ENCODE assay signal across 9 mouse cellular contexts in the genomic region with DNA sequence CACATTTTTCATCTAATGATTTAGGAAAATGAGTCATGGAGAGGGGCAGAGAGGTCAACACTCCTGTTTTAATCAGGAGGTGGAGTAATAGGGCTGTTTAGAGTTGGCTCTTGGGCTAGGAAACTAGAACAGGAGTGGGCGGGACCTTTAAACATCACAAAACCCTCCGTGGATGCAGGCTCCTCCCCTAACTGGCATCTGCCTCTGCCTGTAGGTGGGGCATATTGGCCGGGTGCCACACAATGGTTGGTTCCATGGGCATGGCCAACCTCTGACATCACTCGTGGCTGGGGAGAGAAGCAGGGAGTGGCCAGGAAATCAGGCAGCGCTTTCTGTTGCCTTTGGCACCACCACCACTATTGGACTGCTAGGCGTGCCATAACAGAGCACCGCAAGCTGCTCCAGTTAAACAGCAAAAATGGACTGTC.
DNase-seq lines count a peak whose midpoint lies in the region; ATAC-seq and TF ChIP-seq lines count a peak whose summit lies in the region.
"Had no signal": no experiment of that assay in that cellular context is flagged by ENCODE, and none has a peak within 500 bp of the region (broad histone marks: within the 10 kb centered on the region; RNA-seq: fewer than 3 reads in every experiment).

No protein-coding gene starts in this region.

- H3K27me3 ChIP-seq in heart, embryonic 11.5 days (ENCODE audit: control insufficient read depth, insufficient read depth, low read length) = 0 out of 2 replicates have a peak, but pooled peaks cover 5% of the 10 kb centered on the region
- no peaks in the 10 kb centered on the region for H3K27me3 ChIP-seq in kidney, adult 2 months (replicated peaks; ENCODE audit: control insufficient read depth, insufficient read depth, low read length)
- no peaks in the 10 kb centered on the region for H3K27me3 ChIP-seq in hindbrain, embryonic 11.5 days (ENCODE audit: control insufficient read depth, insufficient read depth, low read length)
- H3K27me3 ChIP-seq: hindbrain, embryonic 15.5 days had no signal

- 0 out of 2 replicates have a peak, but pooled peaks cover 4% of the 10 kb centered on the region for H3K4me1 ChIP-seq in heart, embryonic 11.5 days (ENCODE audit: control insufficient read depth, insufficient read depth, low read length)
- peaks cover 4% of the 10 kb centered on the region for H3K4me1 ChIP-seq in kidney, adult 2 months (ENCODE audit: control insufficient read depth, insufficient read depth, low read length)
- H3K4me1 ChIP-seq in hindbrain, embryonic 11.5 days (replicated peaks; ENCODE audit: control insufficient read depth, insufficient read depth, low read length) = no peaks in the 10 kb centered on the region
- H3K4me1 ChIP-seq: hindbrain, embryonic 15.5 days had no signal

- no peak overlapping the region for H3K9ac ChIP-seq in heart, embryonic 11.5 days (ENCODE audit: low read depth, low read length)
- H3K9ac ChIP-seq in hindbrain, embryonic 11.5 days (ENCODE audit: low read depth, low read length) = no peak overlapping the region
- H3K9ac ChIP-seq: hindbrain, embryonic 15.5 days had no signal

- H3K4me2 ChIP-seq in heart, embryonic 11.5 days = no peak overlapping the region
- H3K4me2 ChIP-seq in hindbrain, embryonic 11.5 days (replicated peaks; ENCODE audit: low read depth, low read length) = no peak overlapping the region
- H3K4me2 ChIP-seq: hindbrain, embryonic 15.5 days had no signal

- peak; percentile 83 to 88 for DNase-seq in heart, adult 18-20 months
- peak; percentile 53 for DNase-seq in CD4-positive, CD25-positive, alpha-beta regulatory T cell, adult 2 months (ENCODE audit: low read depth, low spot score)
- DNase-seq in adrenal gland, postnatal 36 days = peak; percentile 81 to 84
- peak; percentile 80 for DNase-seq in kidney, adult 2 months
- no peak for DNase-seq in thymus, postnatal 0 days (ENCODE audit: low spot score)
- no peak for DNase-seq in hindbrain, embryonic 11.5 days (ENCODE audit: low spot score)

- no peak for TF ChIP-seq POLR2A in kidney, adult 2 months (IDR thresholded peaks at IDR 0.05; ENCODE audit: low read depth, low read length)

- H3K27ac ChIP-seq in heart, embryonic 11.5 days (ENCODE audit: low read depth, low read length) = no peak overlapping the region
- no peak overlapping the region for H3K27ac ChIP-seq in kidney, adult 2 months (ENCODE audit: insufficient read depth, low read depth, low read length)
- no peak overlapping the region for H3K27ac ChIP-seq in hindbrain, embryonic 11.5 days (ENCODE audit: low read depth, low read length)
- H3K27ac ChIP-seq: hindbrain, embryonic 15.5 days had no signal

- H3K9me3 ChIP-seq in heart, embryonic 11.5 days (replicated peaks; ENCODE audit: control insufficient read depth, low read length) = no peaks in the 10 kb centered on the region
- H3K9me3 ChIP-seq in hindbrain, embryonic 11.5 days (ENCODE audit: control insufficient read depth, low read length) = no peaks in the 10 kb centered on the region
- H3K9me3 ChIP-seq: hindbrain, embryonic 15.5 days had no signal

- no peak overlapping the region for H3K4me3 ChIP-seq in heart, embryonic 11.5 days (ENCODE audit: low read depth, low read length)
- no peak overlapping the region for H3K4me3 ChIP-seq in kidney, adult 2 months (ENCODE audit: insufficient read depth, low read depth, low read length)
- H3K4me3 ChIP-seq in hindbrain, embryonic 11.5 days (ENCODE audit: low read depth, low read length) = no peak overlapping the region
- H3K4me3 ChIP-seq: hindbrain, embryonic 15.5 days had no signal

- TF ChIP-seq CTCF in kidney, adult 2 months (conservative IDR thresholded peaks at IDR 0.05; ENCODE audit: insufficient read depth, insufficient read length, low read depth, low read length) = no peak

- 81% methylated on average over 7 of the region's 7 CpGs for WGBS in heart, embryonic 11.5 days (ENCODE audit: insufficient replicate concordance)
- 52% methylated on average over 7 of the region's 7 CpGs for WGBS in kidney, adult 2 months
- 91% methylated on average over 7 of the region's 7 CpGs for WGBS in hindbrain, embryonic 11.5 days

- H3K36me3 ChIP-seq in heart, embryonic 11.5 days (ENCODE audit: control insufficient read depth, insufficient read depth, low read length) = peaks cover 8% of the 10 kb centered on the region; the same call in 1 of the 2 replicates
- no peaks in the 10 kb centered on the region for H3K36me3 ChIP-seq in kidney, adult 2 months (ENCODE audit: control insufficient read depth, insufficient read depth, low read length)
- H3K36me3 ChIP-seq in hindbrain, embryonic 11.5 days (ENCODE audit: control insufficient read depth, insufficient read depth, low read length) = no peaks in the 10 kb centered on the region

- ATAC-seq in heart, embryonic 11.5 days (replicated peaks; ENCODE audit: insufficient number of reproducible peaks, low FRiP score, low TSS enrichment) = no peak
- ATAC-seq in megakaryocyte progenitor cell, adult 5-6 weeks (replicated peaks; ENCODE audit: poor library complexity) = peak; percentile 85
- ATAC-seq in hindbrain, embryonic 11.5 days (ENCODE audit: low FRiP score) = no peak

Comparison
In these comparisons a context has a peak if more than half of its experiments do, and no peak if none do; other contexts are left out.
1. DNase-seq: peak in heart, adult 18-20 months (2 of 2), CD4-positive, CD25-positive, alpha-beta regulatory T cell, adult 2 months (single experiment), adrenal gland, postnatal 36 days (2 of 2) and kidney, adult 2 months (single experiment); none in thymus, postnatal 0 days (single experiment) and hindbrain, embryonic 11.5 days (single experiment).